Mouse (Mus musculus) testis, adult 10 weeks (tissue): Measurements from ENCODE around the gene Klk1b9. TPM values are rescaled to one million over a fixed set of nuclear protein-coding genes. Genes with fewer than 3 reads are reported as not detected.

Source experiments
- polyA plus RNA-seq: library from polyadenylated mRNA; stranded (reverse); fragments of 350-450 nt; fragmentation: Illumina TruSeq; extraction: RNeasy Lipid Tissue Mini Kit (QIAGEN cat#74804); gene quantifications from one replicate; pipeline ENCODE4 v1.2.3, GENCODE M21; 2014; ENCODE audit warnings: low read depth, low replicate concordance

Gene Klk1b9
- polyA plus RNA-seq = 11.7 TPM

DNA sequence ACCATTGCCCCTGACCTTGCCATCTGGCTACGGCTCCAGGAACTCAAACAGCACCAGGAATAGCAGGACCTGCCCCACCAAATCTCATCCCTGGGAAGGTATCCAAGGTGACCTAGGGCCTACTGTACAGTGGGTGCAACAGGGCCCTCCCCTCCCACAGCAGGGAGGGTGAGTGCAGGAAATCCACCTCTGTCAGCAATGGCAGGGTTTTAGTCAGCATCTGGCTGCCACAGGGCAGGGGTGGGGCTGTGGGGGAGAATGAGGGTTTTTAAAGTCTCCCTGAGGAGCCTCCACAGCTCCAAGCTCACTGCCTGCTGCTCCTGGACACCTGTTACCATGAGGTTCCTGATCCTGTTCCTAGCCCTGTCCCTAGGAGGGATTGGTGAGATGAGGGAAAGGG lies at the start of gene Klk1b9:
Klk1b9 (plus strand) TSS at position 301 of the 400 bp plus-strand sequence.

DNA sequence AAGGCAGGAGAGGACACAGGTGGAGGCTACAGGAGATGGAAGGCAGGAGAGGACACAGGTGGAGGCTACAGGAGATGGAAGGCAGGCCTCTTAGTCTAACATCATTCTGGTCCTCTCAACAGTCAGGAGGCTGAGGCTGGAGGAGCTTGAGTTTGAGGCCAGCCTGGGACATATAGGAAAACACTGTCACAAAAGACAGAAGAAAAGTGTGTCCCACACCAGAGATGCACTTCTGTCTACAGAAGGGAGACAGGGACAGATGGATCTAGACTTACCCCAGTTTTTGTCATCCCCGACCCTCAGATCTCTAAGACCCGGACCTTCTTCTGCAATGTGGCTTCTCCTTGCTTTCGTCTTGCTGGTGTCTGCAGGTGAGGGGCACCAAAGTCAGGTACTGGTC lies 42.4 kb upstream of the Klk1b9 start, which contains the start of gene Klk15:
Klk15 (plus strand) TSS at position 301 of the 400 bp plus-strand sequence.

DNA sequence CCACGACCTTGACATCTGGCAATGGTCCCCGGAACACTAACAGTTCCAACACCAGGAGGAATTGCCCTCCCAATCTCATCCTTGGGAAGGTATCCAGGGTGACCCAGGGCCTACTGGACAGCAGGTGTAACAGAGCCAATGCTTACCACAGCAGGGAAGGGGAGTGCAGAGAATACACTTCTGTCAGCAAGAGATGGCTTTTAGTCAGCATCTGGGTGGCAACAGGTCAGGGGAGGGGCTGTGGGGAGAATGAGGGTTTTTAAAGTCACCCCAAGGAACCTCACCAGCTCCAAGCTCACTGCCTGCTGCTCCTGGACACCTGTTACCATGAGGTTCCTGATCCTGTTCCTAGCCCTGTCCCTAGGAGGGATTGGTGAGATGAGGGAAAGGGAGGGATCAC lies 25.5 kb upstream of the Klk1b9 start, which contains the start of gene Klk1b8:
Klk1b8 (plus strand) TSS at position 301 of the 400 bp plus-strand sequence.

GRCm38 (mm10) chr7:43966451-43966850 lies 9.4 kb upstream of the Klk1b9 start, which contains the start of gene Klk1b1:
Gene Klk1b1 (plus strand): TSS chr7:43966751.

DNA sequence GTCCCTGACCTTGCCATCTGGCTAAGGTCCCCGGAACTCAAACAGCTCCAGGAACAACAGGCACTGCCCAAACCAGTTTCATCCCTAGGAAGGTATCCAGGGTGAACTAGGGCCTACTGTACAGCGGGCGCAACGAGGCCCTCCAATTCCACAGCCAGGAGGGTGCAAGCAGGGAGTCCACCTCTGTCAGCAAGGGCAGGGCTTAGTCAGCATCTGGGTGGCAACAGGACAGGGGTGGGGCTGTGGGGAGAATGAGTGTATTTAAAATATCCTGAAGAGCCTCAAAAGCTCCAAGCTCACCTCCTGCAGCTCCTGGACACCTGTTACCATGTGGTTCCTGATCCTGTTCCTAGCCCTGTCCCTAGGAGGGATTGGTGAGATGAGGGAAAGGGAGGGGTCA lies 19.7 kb downstream of the Klk1b9 start, which contains the start of gene Klk1b11:
Klk1b11 (plus strand) TSS at position 301 of the 400 bp plus-strand sequence.

DNA sequence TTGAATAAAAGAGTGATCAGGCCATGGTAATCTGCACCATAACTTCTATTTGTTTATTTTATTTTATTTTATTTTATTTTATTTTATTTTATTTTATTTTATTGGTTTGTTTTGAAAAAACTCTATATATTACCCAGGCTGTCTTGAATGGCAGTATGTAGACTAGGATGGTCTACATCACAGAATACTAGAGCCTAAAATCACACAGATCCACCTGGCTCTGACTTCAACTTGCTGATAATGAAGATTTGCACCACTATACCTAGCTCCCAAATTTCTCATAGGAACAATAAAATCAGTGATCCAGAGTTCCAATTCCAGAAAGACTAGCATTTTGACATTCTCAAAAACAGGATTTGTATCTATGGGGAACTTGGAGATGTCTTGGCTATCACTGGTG lies 36.0 kb downstream of the Klk1b9 start, which contains the start of gene Klk1b26:
Klk1b26 (plus strand) TSS at position 301 of the 400 bp plus-strand sequence.

Other genes starting within 250 kb of the Klk1b9 start
- not detected for gene Klk12, start 207.2 kb upstream of the Klk1b9 start, polyA plus RNA-seq
- not detected for gene Klk11, start 201.5 kb upstream of the Klk1b9 start, polyA plus RNA-seq
- not detected for gene Klk10, start 195.0 kb upstream of the Klk1b9 start, polyA plus RNA-seq
- not detected for gene Klk9, start 184.2 kb upstream of the Klk1b9 start, polyA plus RNA-seq
- gene Klk8, start 178.5 kb upstream of the Klk1b9 start, polyA plus RNA-seq = not detected
- not detected for gene Klk7, start 164.8 kb upstream of the Klk1b9 start, polyA plus RNA-seq
- not detected for gene Klk6, start 151.6 kb upstream of the Klk1b9 start, polyA plus RNA-seq
- gene Klk5, start 134.1 kb upstream of the Klk1b9 start, polyA plus RNA-seq = not detected
- not detected for gene Klk4, start 94.9 kb upstream of the Klk1b9 start, polyA plus RNA-seq
- gene Klk15, start 42.3 kb upstream of the Klk1b9 start, polyA plus RNA-seq = not detected
- 120 TPM for gene Klk1b8, start 25.4 kb upstream of the Klk1b9 start, polyA plus RNA-seq
- not detected for gene Klk1b1, start 9.3 kb upstream of the Klk1b9 start, polyA plus RNA-seq
- not detected for gene Klk1b11, start 19.8 kb downstream of the Klk1b9 start, polyA plus RNA-seq
- 6.9 TPM for gene Klk1b26, start 36.1 kb downstream of the Klk1b9 start, polyA plus RNA-seq
- gene Klk1b27, start 76.2 kb downstream of the Klk1b9 start, polyA plus RNA-seq = 7.8 TPM
- gene Klk1b21, start 126.3 kb downstream of the Klk1b9 start, polyA plus RNA-seq = 28.5 TPM
- gene Klk1b22, start 136.6 kb downstream of the Klk1b9 start, polyA plus RNA-seq = 6.4 TPM
- 0.99 TPM for gene Klk1b16, start 160.7 kb downstream of the Klk1b9 start, polyA plus RNA-seq
- gene Klk1b24, start 212.2 kb downstream of the Klk1b9 start, polyA plus RNA-seq = 10.9 TPM
- gene Klk1b3, start 222.1 kb downstream of the Klk1b9 start, polyA plus RNA-seq = 2.6 TPM
- gene Klk1b4, start 231.4 kb downstream of the Klk1b9 start, polyA plus RNA-seq = not detected
- 0.64 TPM for gene Klk1b5, start 239.9 kb downstream of the Klk1b9 start, polyA plus RNA-seq
- gene Klk1, start 249.3 kb downstream of the Klk1b9 start, polyA plus RNA-seq = 1.4 TPM